Mouse (Mus musculus) hematopoietic stem cell, adult 5-6 weeks (primary cell): Measurements from ENCODE around the gene Vmn2r100. TPM values are rescaled to one million over a fixed set of nuclear protein-coding genes. Genes with fewer than 3 reads are reported as not detected.

Experiments
- ATAC-seq, 2 experiments: fragments of 125-278 bp in 1 of 2; replicated peaks in 1 of 2; 2 replicates each; pipeline ENCODE4 v1.8.0; 2016 to 2017; ENCODE audit warnings: inconsistent platforms in 2 of 2, mild to moderate bottlenecking in 2 of 2, moderate number of reproducible peaks in 2 of 2, low read depth in 1 of 2, moderate TSS enrichment in 1 of 2; ENCODE audit not compliant: low FRiP score in 2 of 2, poor library complexity in 2 of 2, severe bottlenecking in 2 of 2, insufficient read depth in 1 of 2, low TSS enrichment in 1 of 2
- total RNA-seq: library from RNA; stranded (forward); fragments of 172-1452, 232-1000 nt; gene quantifications from 2 replicates; pipeline ENCODE4 v1.2.3, GENCODE M21; 2017

Gene Vmn2r100
- not detected in 2 replicates for total RNA-seq

DNA sequence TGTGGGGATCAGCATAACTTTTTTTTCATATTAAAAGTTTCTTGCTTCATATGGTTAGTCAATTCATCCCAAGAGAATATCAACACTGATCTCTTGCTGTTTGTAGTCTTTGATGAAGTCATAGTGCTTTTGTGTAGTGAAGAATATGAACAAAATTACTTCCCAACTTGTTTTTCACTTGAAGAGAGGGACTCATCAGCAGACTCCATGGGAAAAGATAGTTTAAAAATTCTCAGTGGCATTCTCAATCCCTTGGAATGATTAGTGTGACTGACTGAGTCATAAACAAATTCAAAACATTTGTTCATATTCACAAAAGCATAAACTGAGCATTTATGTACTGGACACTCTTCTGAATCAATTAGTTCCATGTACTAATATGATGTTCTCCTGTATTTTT is at the start of gene Vmn2r100:
Gene Vmn2r100 (plus strand): TSS at position 301 of the 400 bp plus-strand sequence.
- no peak for ATAC-seq

DNA sequence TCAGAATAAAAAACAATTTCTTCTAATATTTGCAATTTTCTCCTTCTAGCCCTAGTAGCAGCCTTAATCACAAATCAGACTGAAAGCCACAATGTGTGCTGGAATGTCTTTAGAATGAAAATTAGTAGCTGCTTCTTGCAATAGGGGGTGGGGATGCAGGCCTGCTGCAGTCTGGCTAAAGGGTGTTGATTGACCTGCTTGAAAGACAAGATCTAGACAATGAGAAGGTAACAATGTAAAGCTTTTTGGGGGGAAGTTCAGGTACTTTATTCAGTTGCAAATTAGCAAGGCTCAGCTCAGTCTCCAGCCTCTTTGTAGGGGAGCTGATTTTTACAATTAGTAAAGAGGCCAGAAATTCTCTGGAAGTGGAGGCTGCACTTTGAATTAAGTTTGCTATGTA is 21.7 kb upstream of the Vmn2r100 start:
- no peak for ATAC-seq

DNA sequence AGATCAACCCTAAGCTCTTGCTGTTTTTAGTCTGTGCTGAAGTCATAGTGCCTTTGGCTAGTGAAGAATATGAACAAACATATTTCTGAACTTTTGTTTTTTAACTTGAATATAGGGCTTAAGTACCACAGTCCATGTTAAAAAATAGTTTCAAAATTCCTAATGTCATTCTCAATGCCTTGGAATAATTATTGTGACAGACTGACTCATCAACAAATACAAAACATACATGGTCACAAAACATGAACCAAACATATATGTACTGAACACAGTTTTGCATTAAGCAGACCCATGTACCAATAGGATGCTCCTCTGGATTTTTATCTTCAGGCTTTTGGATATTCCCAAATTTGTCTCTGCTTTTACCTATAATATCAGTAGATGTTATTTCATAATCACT is 72.4 kb downstream of the Vmn2r100 start, which contains the start of gene Vmn2r101:
Gene Vmn2r101 (plus strand): TSS at position 301 of the 400 bp plus-strand sequence.
- no peak for ATAC-seq

Other genes starting within 250 kb of the Vmn2r100 start
- not detected in 2 replicates for gene Vmn2r99, start 142.8 kb upstream of the Vmn2r100 start, total RNA-seq
- gene Vmn2r101, start 72.5 kb downstream of the Vmn2r100 start, total RNA-seq = not detected in 2 replicates
- gene Vmn2r102, start 155.6 kb downstream of the Vmn2r100 start, total RNA-seq = not detected in 2 replicates